In genomic region chr10:82811855-82812431, GRCm38 (mm10) we compare ENCODE assay signal across 8 mouse cellular contexts. TPM values are rescaled to one million over a fixed set of nuclear protein-coding genes. Genes with fewer than 3 reads are reported as not detected.
DNase-seq lines count a peak whose midpoint lies in the region; ATAC-seq and TF ChIP-seq lines count a peak whose summit lies in the region.

No protein-coding gene starts in this region.

- intact Hi-C loops in heart, postnatal 36 days (cut with DNase I) = loop anchor here (1.0 to 10.0 kb wide), 3 partner anchors 49 to 383 kb away; no protein-coding TSS in a partner anchor

- TF ChIP-seq EP300 in lung, postnatal 0 days (IDR thresholded peaks at IDR 0.05) = no peak

- H3K4me1 ChIP-seq in G1E (ENCODE audit: insufficient read depth, low read depth, low read length) = peaks cover 33% of the 10 kb centered on the region
- H3K4me1 ChIP-seq in forebrain, embryonic 15.5 days = peaks cover 9% of the 10 kb centered on the region; the same call in 1 of the 2 replicates
- no peaks in the 10 kb centered on the region for H3K4me1 ChIP-seq in lung, postnatal 0 days (ENCODE audit: insufficient read depth, low read depth, low read length)
- H3K4me1 ChIP-seq in thymus, adult 2 months (replicated peaks; ENCODE audit: control insufficient read depth, insufficient read depth, low read length) = peaks cover 6% of the 10 kb centered on the region

- DNase-seq in G1E (ENCODE audit: low spot score) = peak; percentile 46
- DNase-seq in cerebellum, adult 18-20 months = peak; percentile 69 to 87
- DNase-seq in heart, postnatal 36 days = peak; percentile 76 to 82
- DNase-seq in layer of hippocampus, adult 2 months (ENCODE audit: low spot score in 2 of 2) = peak; percentile 45 to 81
- DNase-seq in lung, postnatal 0 days (ENCODE audit: low spot score) = peak; percentile 85
- DNase-seq in ovary, postnatal 10 days (ENCODE audit: low spot score) = peak; percentile 58
- DNase-seq in thymus, adult 2 months = peak; percentile 84

- peak overlapping the region; percentile 46 for H3K9ac ChIP-seq in forebrain, embryonic 15.5 days (replicated peaks)
- H3K9ac ChIP-seq in lung, postnatal 0 days (replicated peaks; ENCODE audit: low read depth) = no peak overlapping the region

- no peak overlapping the region for H3K27ac ChIP-seq in forebrain, embryonic 15.5 days (replicated peaks)
- H3K27ac ChIP-seq in layer of hippocampus, adult 2 months = peak overlapping the region; percentile 48; the same call in 1 of the 2 replicates
- H3K27ac ChIP-seq in lung, postnatal 0 days (ENCODE audit: low read length) = no peak overlapping the region
- H3K27ac ChIP-seq in thymus, adult 2 months (ENCODE audit: control insufficient read depth, insufficient read depth, low read length) = no peak overlapping the region

- peak overlapping the region; percentile 75 for H3K4me2 ChIP-seq in forebrain, embryonic 15.5 days (replicated peaks)
- H3K4me2 ChIP-seq in lung, postnatal 0 days (replicated peaks; ENCODE audit: low read depth, low read length) = peak overlapping the region; percentile 85

- 7% methylated on average over 39 of the region's 52 CpGs for WGBS in forebrain, embryonic 15.5 days
- 5% methylated on average over 36 of the region's 52 CpGs for WGBS in lung, postnatal 0 days
- 11% methylated on average over 48 of the region's 52 CpGs for WGBS in thymus, adult 2 months

- H3K27me3 ChIP-seq in G1E (ENCODE audit: insufficient read depth, low read length) = peaks cover 12% of the 10 kb centered on the region
- H3K27me3 ChIP-seq in forebrain, embryonic 15.5 days = no peaks in the 10 kb centered on the region
- no peaks in the 10 kb centered on the region for H3K27me3 ChIP-seq in lung, postnatal 0 days (replicated peaks; ENCODE audit: insufficient read depth, low read length)
- H3K27me3 ChIP-seq in thymus, adult 2 months (ENCODE audit: control insufficient read depth, insufficient read depth, low read length) = no peaks in the 10 kb centered on the region

- TF ChIP-seq POLR2A in thymus, adult 2 months (IDR thresholded peaks at IDR 0.05; ENCODE audit: control insufficient read depth, extremely low read depth, insufficient read depth, low read length, poor library complexity) = no peak

- no peak for ATAC-seq in G1E (ENCODE audit: extremely low read depth, insufficient number of reproducible peaks, low FRiP score, poor library complexity, severe bottlenecking)
- peak; percentile 70 for ATAC-seq in forebrain, embryonic 15.5 days (replicated peaks)
- peak; percentile 86 for ATAC-seq in lung, postnatal 0 days

- no peaks in the 10 kb centered on the region for H3K36me3 ChIP-seq in G1E (replicated peaks)
- no peaks in the 10 kb centered on the region for H3K36me3 ChIP-seq in forebrain, embryonic 15.5 days
- no peaks in the 10 kb centered on the region for H3K36me3 ChIP-seq in lung, postnatal 0 days (ENCODE audit: insufficient read depth, low read length)
- no peaks in the 10 kb centered on the region for H3K36me3 ChIP-seq in thymus, adult 2 months (ENCODE audit: control insufficient read depth, insufficient read depth, low read length)

- peak; percentile 26; the same call in 1 of the 2 replicates for TF ChIP-seq CTCF in G1E (IDR thresholded peaks at IDR 0.05; ENCODE audit: low read depth, low read length)
- TF ChIP-seq CTCF in layer of hippocampus, adult 2 months (conservative IDR thresholded peaks at IDR 0.05) = peak; percentile 76
- TF ChIP-seq CTCF in lung, postnatal 0 days (IDR thresholded peaks at IDR 0.05) = peak; percentile 93
- TF ChIP-seq CTCF in thymus, adult 2 months (IDR thresholded peaks at IDR 0.05; ENCODE audit: borderline replicate concordance, control insufficient read depth, extremely low read depth, insufficient read depth, low read length, poor library complexity) = peak; percentile 93

- H3K9me3 ChIP-seq in G1E (replicated peaks) = peaks cover 12% of the 10 kb centered on the region
- no peaks in the 10 kb centered on the region for H3K9me3 ChIP-seq in forebrain, embryonic 15.5 days
- no peaks in the 10 kb centered on the region for H3K9me3 ChIP-seq in lung, postnatal 0 days (ENCODE audit: low read length)

- peak overlapping the region; percentile 68 for H3K4me3 ChIP-seq in G1E (ENCODE audit: low read depth, low read length)
- H3K4me3 ChIP-seq in forebrain, embryonic 15.5 days = peak overlapping the region; percentile 51
- H3K4me3 ChIP-seq in layer of hippocampus, adult 2 months = peak overlapping the region; percentile 61
- H3K4me3 ChIP-seq in lung, postnatal 0 days (ENCODE audit: low read depth, low read length) = peak overlapping the region; percentile 43
- H3K4me3 ChIP-seq in thymus, adult 2 months (ENCODE audit: control insufficient read depth, insufficient read depth, low read length) = peak overlapping the region; percentile 46

RNA-seq across cellular contexts. Expression of gene Txnrd1, which starts 21.8 kb away (rescaled TPM):
- 60.8 and 73.1 TPM in 2 replicates for total RNA-seq in G1E (2014; fragmentation: Nextera tagmentation)
- 83.1 and 88.7 TPM in 2 replicates for total RNA-seq in G1E (2017)
- polyA plus RNA-seq in G1E (2012) = 83.9 and 114 TPM in 2 replicates
- polyA plus RNA-seq in forebrain, embryonic 15.5 days (2015; fragmentation: Nextera tagmentation; extraction: Ambion mirVana) = 172 and 174 TPM in 2 replicates
- 10 to 100 TPM; 49.3 to 63.5 TPM for total RNA-seq in heart, postnatal 36 days (2021)
- total RNA-seq in layer of hippocampus, adult 2 months (2021) = 10 to 100 TPM; 53.1 to 54.0 TPM
- polyA plus RNA-seq in lung, postnatal 0 days (2015; fragmentation: Nextera tagmentation; extraction: Ambion mirVana) = 34.6 and 40.0 TPM in 2 replicates
- polyA plus RNA-seq in thymus, adult 2 months (2012; rRNA removed) = 32.2 and 42.5 TPM in 2 replicates

RNA-seq across cellular contexts. Expression of gene Nfyb, which starts 48.0 kb away (rescaled TPM):
- 51.9 and 70.4 TPM in 2 replicates for total RNA-seq in G1E (2014; fragmentation: Nextera tagmentation)
- 76.8 and 87.4 TPM in 2 replicates for total RNA-seq in G1E (2017)
- polyA plus RNA-seq in G1E (2012) = 26.1 and 33.9 TPM in 2 replicates
- polyA plus RNA-seq in forebrain, embryonic 15.5 days (2015; fragmentation: Nextera tagmentation; extraction: Ambion mirVana) = 62.5 and 67.4 TPM in 2 replicates
- total RNA-seq in heart, postnatal 36 days (2021) = 10 to 100 TPM; 13.3 to 15.5 TPM
- total RNA-seq in layer of hippocampus, adult 2 months (2021) = 10 to 100 TPM; 67.7 to 67.8 TPM
- polyA plus RNA-seq in lung, postnatal 0 days (2015; fragmentation: Nextera tagmentation; extraction: Ambion mirVana) = 21.5 and 28.2 TPM in 2 replicates
- polyA plus RNA-seq in thymus, adult 2 months (2012; rRNA removed) = 21.4 and 26.7 TPM in 2 replicates

RNA-seq across cellular contexts. Expression of gene Eid3, which starts 54.5 kb away (rescaled TPM):
- total RNA-seq in G1E (2014; fragmentation: Nextera tagmentation) (7.6 and 8.0 TPM in 2 replicates), G1E (2017) (3.3 and 4.5 TPM in 2 replicates)
- polyA plus RNA-seq in G1E (2012) = 0.26 and 0.28 TPM in 2 replicates
- polyA plus RNA-seq in forebrain, embryonic 15.5 days (2015; fragmentation: Nextera tagmentation; extraction: Ambion mirVana) = 0.22 and 0.51 TPM in 2 replicates
- total RNA-seq in heart, postnatal 36 days (2021) = 1 to 10 TPM in 1 of 2 experiments, under 1 TPM in 1; 0.69 to 1.5 TPM
- total RNA-seq in layer of hippocampus, adult 2 months (2021) = 1 to 10 TPM; 2.7 TPM
- not detected in 2 replicates for polyA plus RNA-seq in lung, postnatal 0 days (2015; fragmentation: Nextera tagmentation; extraction: Ambion mirVana)
- polyA plus RNA-seq in thymus, adult 2 months (2012; rRNA removed) = 0.37 and 0.46 TPM in 2 replicates

Comparison
In these comparisons a context has a peak if more than half of its experiments do, and no peak if none do; other contexts are left out.
1. CTCF ChIP-seq: peak in every context shown above with its lines; median percentile 93 in lung, postnatal 0 days; 93 in thymus, adult 2 months; 76 in layer of hippocampus, adult 2 months; 26 in G1E.